Mouse (Mus musculus) spleen, adult 2 months (tissue): ENCODE data around the gene Bcl3. TPM values are rescaled to one million over a fixed set of nuclear protein-coding genes. Genes with fewer than 3 reads are reported as not detected.

Experiments used
- DNase-seq, 2 experiments: peaks; one replicate each; pipeline versions ENCODE4 v3.0.0 to v3.0.0-alpha.2; 2012 to 2021; ENCODE audit warnings: low spot score in 2 of 2, low read depth in 1 of 2
- H3K27ac ChIP-seq: fragments of 200-500 bp; 2 replicates; pipeline ENCODE4 v1.5.1; 2012; ENCODE audit warnings: low read length, inconsistent platforms; ENCODE audit not compliant: insufficient read depth
- H3K27me3 ChIP-seq: fragments of 200-500 bp; 2 replicates; pipeline ENCODE4 v1.6.1; 2012; ENCODE audit warnings: mild to moderate bottlenecking, moderate library complexity, low read length, inconsistent platforms; ENCODE audit not compliant: control insufficient read depth, insufficient read depth
- H3K36me3 ChIP-seq: fragments of 200-500 bp; 2 replicates; pipeline ENCODE4 v1.6.1; 2012; ENCODE audit warnings: mild to moderate bottlenecking, low read length, inconsistent platforms; ENCODE audit not compliant: control insufficient read depth, insufficient read depth
- H3K4me1 ChIP-seq: fragments of 200-500 bp; 2 replicates; pipeline ENCODE4 v1.6.1; 2011; ENCODE audit warnings: inconsistent platforms; ENCODE audit not compliant: control insufficient read depth, insufficient read depth, insufficient read length
- H3K4me3 ChIP-seq: fragments of 200-500 bp; 2 replicates; pipeline ENCODE4 v1.5.1; 2011; ENCODE audit warnings: mild to moderate bottlenecking, inconsistent platforms; ENCODE audit not compliant: insufficient read depth, insufficient read length; ENCODE audit errors: extremely low read depth
- CTCF ChIP-seq: fragments of 200-500 bp; IDR thresholded peaks from 2 replicates; pipeline ENCODE4 v1.5.1; 2011; ENCODE audit warnings: mild to moderate bottlenecking, inconsistent platforms; ENCODE audit not compliant: insufficient read depth, insufficient read length, insufficient replicate concordance; ENCODE audit errors: extremely low read depth
- POLR2A ChIP-seq: fragments of 200-500 bp; IDR thresholded peaks from 2 replicates; pipeline ENCODE4 v1.6.1; 2011; ENCODE audit warnings: low read depth, low read length, inconsistent platforms
- WGBS: fragments of 180-500 bp; shearing (Covaris S2); methylation state at CpG from one replicate; pipeline ENCODE4 v1.1.7; 2018; 5-methylcytosine and 5-hydroxymethylcytosine counted together
- polyA plus RNA-seq: library from polyadenylated mRNA; depleted of rRNA; stranded (reverse); fragments of >200 nt; gene quantifications from 2 replicates; pipeline ENCODE4 v1.2.3, GENCODE M21; 2012; rRNA removed

The Bcl3 gene
- polyA plus RNA-seq, 1 experiment, result 102 TPM

DNA sequence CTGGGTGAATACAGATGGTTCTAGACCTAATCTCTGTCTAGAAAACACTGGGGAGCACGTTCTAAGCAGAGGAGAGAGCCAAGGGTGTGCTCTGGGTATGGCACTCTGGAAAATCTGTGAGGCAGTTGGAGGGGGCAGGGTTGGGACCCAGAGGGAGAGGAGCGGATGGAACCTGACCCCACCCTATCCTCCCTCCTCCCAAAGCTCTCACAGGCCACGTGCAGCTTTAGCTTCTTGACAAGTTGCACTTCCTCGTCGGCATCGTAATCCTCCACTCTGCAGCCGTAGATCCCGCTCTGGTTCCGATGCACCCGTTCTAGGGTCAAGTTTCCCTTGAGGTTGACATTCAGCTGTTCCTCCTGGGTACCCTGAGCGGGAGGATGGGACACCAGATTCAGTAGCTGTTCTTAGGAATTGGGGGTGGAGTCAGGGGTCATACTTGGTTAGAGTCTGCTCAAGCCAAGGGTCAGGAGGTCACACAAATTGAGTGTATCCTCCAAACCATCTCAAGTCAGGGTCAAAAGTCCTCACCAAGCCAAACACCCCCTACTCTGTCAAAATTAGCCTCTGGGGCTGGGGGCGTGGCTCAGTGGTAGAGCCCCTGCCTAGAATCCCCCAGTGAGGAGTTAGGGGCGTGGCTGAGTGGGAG, 58.6 kb downstream of the Bcl3 start:
- H3K36me3 ChIP-seq, result no peaks in the 10 kb centered on the region
- H3K27ac ChIP-seq, result no peak overlapping the region
- no peak overlapping the region for H3K4me3 ChIP-seq
- no peak for TF ChIP-seq POLR2A
- TF ChIP-seq CTCF, result no peak
- WGBS, result 85% methylated on average over 13 of the region's 13 CpGs
- DNase-seq, result no peak
- H3K27me3 ChIP-seq, result 0 out of 2 replicates have a peak, but pooled peaks cover 2% of the 10 kb centered on the region
- H3K4me1 ChIP-seq, result no peaks in the 10 kb centered on the region

DNA sequence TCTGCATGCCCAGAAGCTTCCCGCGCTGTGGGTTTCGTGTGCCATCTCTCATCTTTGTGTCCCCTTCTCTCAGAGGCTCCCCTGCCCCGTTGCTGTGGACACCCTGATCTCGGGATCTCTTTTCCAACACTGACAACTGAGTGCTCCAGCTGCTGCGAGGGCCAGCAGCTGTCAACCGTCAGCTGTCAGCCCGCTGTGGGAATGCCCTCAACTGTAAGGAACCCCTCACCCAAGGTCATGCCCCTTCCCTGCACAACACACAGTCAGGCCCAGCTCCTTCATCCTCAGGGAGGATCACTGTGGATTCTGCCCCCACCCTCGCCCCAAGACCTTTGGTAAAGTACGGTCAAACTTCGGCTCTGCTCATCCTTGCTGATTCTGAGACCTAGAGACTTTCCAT, 60.3 kb downstream of the Bcl3 start:
- no peaks in the 10 kb centered on the region for H3K4me1 ChIP-seq
- 93% methylated on average over 11 of the region's 11 CpGs for WGBS

DNA sequence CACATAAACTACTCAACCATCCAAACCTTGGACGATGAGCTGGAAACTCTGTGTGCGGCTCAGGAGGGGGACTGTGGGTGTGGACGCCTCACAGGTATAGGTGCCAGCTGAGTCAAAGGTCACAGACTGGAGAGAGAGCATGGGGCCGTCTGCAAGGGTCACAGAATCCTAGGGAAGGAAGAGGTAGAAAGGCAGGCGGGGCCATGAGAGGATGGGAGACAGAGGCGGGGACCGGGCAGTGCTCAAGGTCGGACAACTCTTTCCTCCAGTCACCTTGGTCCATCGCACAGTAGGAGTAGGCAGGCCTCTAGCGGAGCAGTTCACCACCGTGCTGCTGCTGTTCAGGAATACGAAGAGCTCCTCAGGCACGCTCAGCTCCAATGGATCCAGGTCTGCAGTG, 62.5 kb downstream of the Bcl3 start:
- no peak overlapping the region for H3K4me3 ChIP-seq
- no peaks in the 10 kb centered on the region for H3K4me1 ChIP-seq
- no peak for DNase-seq
- WGBS, result 82% methylated on average over 13 of the region's 13 CpGs
- H3K27me3 ChIP-seq, result no peaks in the 10 kb centered on the region
- H3K36me3 ChIP-seq, result no peaks in the 10 kb centered on the region
- no peak for TF ChIP-seq CTCF
- no peak for TF ChIP-seq POLR2A
- H3K27ac ChIP-seq, result no peak overlapping the region

More for the DNA sequence above, 60.3 kb downstream of the Bcl3 start:
- no peaks in the 10 kb centered on the region for H3K27me3 ChIP-seq
- TF ChIP-seq POLR2A (no peak), CTCF (no peak)
- no peak overlapping the region for H3K4me3 ChIP-seq
- H3K27ac ChIP-seq, result no peak overlapping the region
- no peak for DNase-seq
- no peaks in the 10 kb centered on the region for H3K36me3 ChIP-seq

DNA sequence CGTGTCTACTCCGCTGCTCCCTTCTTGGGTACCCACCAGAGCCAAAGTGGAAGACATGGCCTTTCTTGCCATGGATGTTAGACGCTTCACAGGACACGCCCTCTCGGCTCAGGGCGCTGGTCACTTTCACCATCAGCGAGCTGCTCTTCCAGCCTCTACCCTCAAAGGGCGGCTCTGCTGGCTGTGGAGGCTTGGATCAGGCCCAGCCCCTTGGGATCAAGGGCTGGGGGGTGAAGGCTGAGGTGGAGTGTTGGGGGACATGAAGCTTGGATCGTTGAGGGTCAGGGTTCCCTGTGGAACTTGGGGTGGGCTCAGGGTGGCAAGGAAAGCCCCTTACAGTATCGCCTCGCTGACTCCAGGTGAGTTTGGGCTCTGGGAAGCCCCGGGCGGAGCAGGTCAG, 63.9 kb downstream of the Bcl3 start:
- TF ChIP-seq CTCF (no peak), POLR2A (no peak)
- Histone ChIP-seq H3K36me3 (no peaks in the 10 kb centered on the region), H3K4me1 (no peaks in the 10 kb centered on the region), H3K27me3 (no peaks in the 10 kb centered on the region), H3K4me3 (no peak overlapping the region), H3K27ac (no peak overlapping the region)
- WGBS, result 93% methylated on average over 13 of the region's 13 CpGs
- no peak for DNase-seq

Other genes with a start within 250 kb of the Bcl3 start
- 20.9 and 33.0 TPM in 2 replicates for gene Zfp296, start 245.5 kb downstream of the Bcl3 start, polyA plus RNA-seq
- 94.7 and 143 TPM in 2 replicates for gene Gemin7, start 245.2 kb downstream of the Bcl3 start, polyA plus RNA-seq
- gene Clasrp, start 218.3 kb downstream of the Bcl3 start, polyA plus RNA-seq, result 102 and 186 TPM in 2 replicates
- gene Relb, start 193.3 kb downstream of the Bcl3 start, polyA plus RNA-seq, result 76.9 and 114 TPM in 2 replicates
- 76.3 and 78.9 TPM in 2 replicates for gene Clptm1, start 157.7 kb downstream of the Bcl3 start, polyA plus RNA-seq
- 1.2 and 5.5 TPM in 2 replicates for gene Apoc2, start 144.8 kb downstream of the Bcl3 start, polyA plus RNA-seq
- gene Gm44805, start 141.3 kb downstream of the Bcl3 start, polyA plus RNA-seq, result not detected in 2 replicates
- 0.25 and 0.28 TPM in 2 replicates for gene Apoc4, start 141.3 kb downstream of the Bcl3 start, polyA plus RNA-seq
- gene Apoc1, start 130.1 kb downstream of the Bcl3 start, polyA plus RNA-seq, result 4.3 and 6.7 TPM in 2 replicates
- gene Apoe, start 123.6 kb downstream of the Bcl3 start, polyA plus RNA-seq, result 1,613 and 1,762 TPM in 2 replicates
- gene Tomm40, start 107.3 kb downstream of the Bcl3 start, polyA plus RNA-seq, result 51.1 and 66.8 TPM in 2 replicates
- gene Nectin2, start 72.3 kb downstream of the Bcl3 start, polyA plus RNA-seq, result 23.3 and 24.4 TPM in 2 replicates
- gene Bcam, start 51.8 kb downstream of the Bcl3 start, polyA plus RNA-seq, result 30.1 and 39.8 TPM in 2 replicates
- gene Cblc, start 26.0 kb downstream of the Bcl3 start, polyA plus RNA-seq, result 1.4 TPM in 2 replicates
- gene Gm19345, start 29.2 kb upstream of the Bcl3 start, polyA plus RNA-seq, result 0.45 TPM in 1 of 2 replicates, not detected in the other
- 17.0 and 21.7 TPM in 2 replicates for gene Ceacam16, start 38.5 kb upstream of the Bcl3 start, polyA plus RNA-seq
- gene Ceacam19, start 65.2 kb upstream of the Bcl3 start, polyA plus RNA-seq, result 0.09 and 0.22 TPM in 2 replicates
- 6.6 and 8.0 TPM in 2 replicates for gene Pvr, start 98.4 kb upstream of the Bcl3 start, polyA plus RNA-seq
- gene Igsf23, start 128.0 kb upstream of the Bcl3 start, polyA plus RNA-seq, result 1.2 and 3.9 TPM in 2 replicates
- not detected in 2 replicates for gene Ceacam20, start 142.6 kb upstream of the Bcl3 start, polyA plus RNA-seq
- gene Nlrp9b, start 168.7 kb upstream of the Bcl3 start, polyA plus RNA-seq, result not detected in 2 replicates